Mouse (Mus musculus): ENCODE measurements around the gene Lamtor2. TPM values are rescaled to one million over a fixed set of nuclear protein-coding genes. Genes with fewer than 3 reads are reported as not detected.
A peak's percentile ranks its signal among the peaks of the same experiment; 100 is the strongest.
"Not testable (repeated sequence)": the region's sequence is repeated elsewhere in the genome, so short reads cannot be mapped to it uniquely, and the experiment has no call there.

The Lamtor2 gene
- polyA plus RNA-seq, 1 experiment from 2014 or later, result 78.9 TPM

GRCm38 (mm10) chr3:88586640-88587039 is 33.8 kb upstream of the Lamtor2 start:
- no peak overlapping the region for H3K4me3 ChIP-seq (ENCODE audit: low read depth, low read length)
- H3K4me1 ChIP-seq (ENCODE audit: control insufficient read depth, insufficient read depth, low read length), result no peaks in the 10 kb centered on the region
- ATAC-seq (ENCODE audit: insufficient number of reproducible peaks, low FRiP score, low TSS enrichment, low read depth) (no peak), DNase-seq (ENCODE audit: low spot score) (no peak)
- WGBS, result 94% methylated on average over 5 of the region's 5 CpGs
- no peak overlapping the region for H3K27ac ChIP-seq (replicated peaks; ENCODE audit: low read depth, low read length)
- H3K4me2 ChIP-seq (ENCODE audit: low read depth, severe bottlenecking), result no peak overlapping the region
- no peak overlapping the region for H3K9ac ChIP-seq (ENCODE audit: low read length)
- H3K9me3 ChIP-seq (ENCODE audit: control insufficient read depth, low read length), result no peaks in the 10 kb centered on the region
- peaks cover 32% of the 10 kb centered on the region for H3K36me3 ChIP-seq (ENCODE audit: control insufficient read depth, insufficient read depth, low read length)
- no peaks in the 10 kb centered on the region for H3K27me3 ChIP-seq (ENCODE audit: control insufficient read depth, insufficient read depth, low read length)

GRCm38 (mm10) chr3:88585769-88586168 is 32.9 kb upstream of the Lamtor2 start:
- no peak overlapping the region for H3K4me2 ChIP-seq (ENCODE audit: low read depth, severe bottlenecking)
- no peak overlapping the region for H3K27ac ChIP-seq (replicated peaks; ENCODE audit: low read depth, low read length)
- H3K4me1 ChIP-seq (ENCODE audit: control insufficient read depth, insufficient read depth, low read length), result no peaks in the 10 kb centered on the region
- H3K9ac ChIP-seq (ENCODE audit: low read length), result no peak overlapping the region
- H3K36me3 ChIP-seq (ENCODE audit: control insufficient read depth, insufficient read depth, low read length), result peaks cover 36% of the 10 kb centered on the region
- no peak for ATAC-seq (ENCODE audit: insufficient number of reproducible peaks, low FRiP score, low TSS enrichment, low read depth)
- H3K9me3 ChIP-seq (ENCODE audit: control insufficient read depth, low read length), result no peaks in the 10 kb centered on the region
- 94% methylated on average over 6 of the region's 6 CpGs for WGBS
- H3K4me3 ChIP-seq (ENCODE audit: low read depth, low read length), result no peak overlapping the region
- no peaks in the 10 kb centered on the region for H3K27me3 ChIP-seq (ENCODE audit: control insufficient read depth, insufficient read depth, low read length)
- no peak for DNase-seq (ENCODE audit: low spot score)

GRCm38 (mm10) chr3:88579454-88580117 is 26.7 kb upstream of the Lamtor2 start:
- peak overlapping the region; percentile 87 for H3K4me2 ChIP-seq (ENCODE audit: low read depth, severe bottlenecking)
- DNase-seq (ENCODE audit: low spot score) (peak; percentile 78), ATAC-seq (ENCODE audit: insufficient number of reproducible peaks, low FRiP score, low TSS enrichment, low read depth) (0 out of 2 replicates have a peak, but pooled peaks have one; percentile 62)
- peak overlapping the region; percentile 95 for H3K4me3 ChIP-seq (ENCODE audit: low read depth, low read length)
- H3K9me3 ChIP-seq (ENCODE audit: control insufficient read depth, low read length), result no peaks in the 10 kb centered on the region
- H3K4me1 ChIP-seq (ENCODE audit: control insufficient read depth, insufficient read depth, low read length), result 0 out of 2 replicates have a peak, but pooled peaks cover 3% of the 10 kb centered on the region
- no peaks in the 10 kb centered on the region for H3K27me3 ChIP-seq (ENCODE audit: control insufficient read depth, insufficient read depth, low read length)
- WGBS, result under 1% methylated on average over 34 of the region's 34 CpGs
- peak overlapping the region; percentile 83 for H3K9ac ChIP-seq (ENCODE audit: low read length)
- H3K36me3 ChIP-seq (ENCODE audit: control insufficient read depth, insufficient read depth, low read length), result peaks cover 8% of the 10 kb centered on the region; the same call in 1 of the 2 replicates
- 0 out of 2 replicates have a peak overlapping the region, but pooled peaks have one; percentile 30 for H3K27ac ChIP-seq (replicated peaks; ENCODE audit: low read depth, low read length)

- no peak overlapping the region for H3K27ac ChIP-seq (replicated peaks; ENCODE audit: low read depth, low read length)
- H3K9ac ChIP-seq (ENCODE audit: low read length), result no peak overlapping the region
- peak overlapping the region; percentile 87; the same call in 1 of the 2 replicates for H3K4me2 ChIP-seq (ENCODE audit: low read depth, severe bottlenecking)
- DNase-seq (ENCODE audit: low spot score) (no peak), ATAC-seq (ENCODE audit: insufficient number of reproducible peaks, low FRiP score, low TSS enrichment, low read depth) (no peak)
- H3K4me1 ChIP-seq (ENCODE audit: control insufficient read depth, insufficient read depth, low read length), result 0 out of 2 replicates have a peak, but pooled peaks cover 3% of the 10 kb centered on the region
- H3K27me3 ChIP-seq (ENCODE audit: control insufficient read depth, insufficient read depth, low read length), result no peaks in the 10 kb centered on the region
- no peaks in the 10 kb centered on the region for H3K9me3 ChIP-seq (ENCODE audit: control insufficient read depth, low read length)
- peaks cover 8% of the 10 kb centered on the region; the same call in 1 of the 2 replicates for H3K36me3 ChIP-seq (ENCODE audit: control insufficient read depth, insufficient read depth, low read length)
- 46% methylated on average over 8 of the region's 8 CpGs for WGBS
- H3K4me3 ChIP-seq (ENCODE audit: low read depth, low read length), result peak overlapping the region; percentile 95
These were observed 25.9 kb upstream of the Lamtor2 start for GRCm38 (mm10) chr3:88578498-88579424.

- not testable (repeated sequence) for ATAC-seq (ENCODE audit: insufficient number of reproducible peaks, low FRiP score, low TSS enrichment, low read depth); H3K27me3 ChIP-seq (ENCODE audit: control insufficient read depth, insufficient read depth, low read length); H3K9me3 ChIP-seq (ENCODE audit: control insufficient read depth, low read length); H3K9ac ChIP-seq (ENCODE audit: low read length); H3K4me2 ChIP-seq (ENCODE audit: low read depth, severe bottlenecking); H3K27ac ChIP-seq (replicated peaks; ENCODE audit: low read depth, low read length); DNase-seq (ENCODE audit: low spot score); H3K4me1 ChIP-seq (ENCODE audit: control insufficient read depth, insufficient read depth, low read length); H3K4me3 ChIP-seq (ENCODE audit: low read depth, low read length); H3K36me3 ChIP-seq (ENCODE audit: control insufficient read depth, insufficient read depth, low read length)
- 89% methylated on average over 5 of the region's 5 CpGs for WGBS
These were observed 25.0 kb upstream of the Lamtor2 start for GRCm38 (mm10) chr3:88577846-88578245.

GRCm38 (mm10) chr3:88575540-88575939 is 22.7 kb upstream of the Lamtor2 start, which contains the start of gene Ssr2:
TSS of gene Ssr2 (plus strand) at chr3:88575876.
- DNase-seq (ENCODE audit: low spot score), result no peak
- Histone ChIP-seq H3K9ac (ENCODE audit: low read length) (no peak within 1 kb of the TSS), H3K4me3 (ENCODE audit: low read depth, low read length) (no peak within 1 kb of the TSS), H3K4me1 (ENCODE audit: control insufficient read depth, insufficient read depth, low read length) (0 out of 2 replicates have a peak, but pooled peaks cover 3% of the 10 kb centered on the region), H3K4me2 (ENCODE audit: low read depth, severe bottlenecking) (no peak within 1 kb of the TSS), H3K27me3 (ENCODE audit: control insufficient read depth, insufficient read depth, low read length) (no peaks in the 10 kb centered on the region), H3K36me3 (ENCODE audit: control insufficient read depth, insufficient read depth, low read length) (no peaks in the 10 kb centered on the region), H3K27ac (replicated peaks; ENCODE audit: low read depth, low read length) (no peak within 1 kb of the TSS), H3K9me3 (ENCODE audit: control insufficient read depth, low read length) (no peaks in the 10 kb centered on the region)
- 87% methylated on average over 3 of the region's 3 CpGs for WGBS
- ATAC-seq (ENCODE audit: insufficient number of reproducible peaks, low FRiP score, low TSS enrichment, low read depth), result no peak

- H3K36me3 ChIP-seq (ENCODE audit: control insufficient read depth, insufficient read depth, low read length), result peaks cover 6% of the 10 kb centered on the region; the same call in 1 of the 2 replicates
- H3K9ac ChIP-seq (ENCODE audit: low read length), result no peak overlapping the region
- H3K4me3 ChIP-seq (ENCODE audit: low read depth, low read length), result no peak overlapping the region
- H3K9me3 ChIP-seq (ENCODE audit: control insufficient read depth, low read length), result no peaks in the 10 kb centered on the region
- H3K27me3 ChIP-seq (ENCODE audit: control insufficient read depth, insufficient read depth, low read length), result no peaks in the 10 kb centered on the region
- WGBS, result 83% methylated on average over 2 of the region's 2 CpGs
- no peak overlapping the region for H3K4me2 ChIP-seq (ENCODE audit: low read depth, severe bottlenecking)
- H3K27ac ChIP-seq (replicated peaks; ENCODE audit: low read depth, low read length), result no peak overlapping the region
- no peaks in the 10 kb centered on the region for H3K4me1 ChIP-seq (ENCODE audit: control insufficient read depth, insufficient read depth, low read length)
- DNase-seq (ENCODE audit: low spot score) (no peak), ATAC-seq (ENCODE audit: insufficient number of reproducible peaks, low FRiP score, low TSS enrichment, low read depth) (no peak)
These were observed 20.9 kb upstream of the Lamtor2 start for GRCm38 (mm10) chr3:88573810-88574209.

- Histone ChIP-seq H3K9ac (ENCODE audit: low read length) (no peak overlapping the region), H3K4me3 (ENCODE audit: low read depth, low read length) (no peak overlapping the region), H3K27me3 (ENCODE audit: control insufficient read depth, insufficient read depth, low read length) (no peaks in the 10 kb centered on the region), H3K4me2 (ENCODE audit: low read depth, severe bottlenecking) (no peak overlapping the region), H3K9me3 (ENCODE audit: control insufficient read depth, low read length) (no peaks in the 10 kb centered on the region), H3K27ac (replicated peaks; ENCODE audit: low read depth, low read length) (no peak overlapping the region), H3K36me3 (ENCODE audit: control insufficient read depth, insufficient read depth, low read length) (peaks cover 16% of the 10 kb centered on the region), H3K4me1 (ENCODE audit: control insufficient read depth, insufficient read depth, low read length) (no peaks in the 10 kb centered on the region)
- no peak for DNase-seq (ENCODE audit: low spot score)
- WGBS, result 81% methylated on average over 2 of the region's 2 CpGs
- no peak for ATAC-seq (ENCODE audit: insufficient number of reproducible peaks, low FRiP score, low TSS enrichment, low read depth)
These were observed 20.0 kb upstream of the Lamtor2 start for GRCm38 (mm10) chr3:88572835-88573234.
